Mouse (Mus musculus) frontal cortex, postnatal 10 days (tissue): ENCODE results near the gene 4933407L21Rik.

Source experiments
- DNase-seq, 2 experiments: peaks; one replicate each; pipeline ENCODE4 v3.0.0; 2022; ENCODE audit warnings: low spot score in 2 of 2, mixed read lengths in 1 of 2

The 4933407L21Rik gene

GRCm38 (mm10) chr1:85928057-85928687 lies at the start of gene 4933407L21Rik:
4933407L21Rik (plus strand) TSS chr1:85928483.
- peak; percentile 77 to 84 for DNase-seq

DNA sequence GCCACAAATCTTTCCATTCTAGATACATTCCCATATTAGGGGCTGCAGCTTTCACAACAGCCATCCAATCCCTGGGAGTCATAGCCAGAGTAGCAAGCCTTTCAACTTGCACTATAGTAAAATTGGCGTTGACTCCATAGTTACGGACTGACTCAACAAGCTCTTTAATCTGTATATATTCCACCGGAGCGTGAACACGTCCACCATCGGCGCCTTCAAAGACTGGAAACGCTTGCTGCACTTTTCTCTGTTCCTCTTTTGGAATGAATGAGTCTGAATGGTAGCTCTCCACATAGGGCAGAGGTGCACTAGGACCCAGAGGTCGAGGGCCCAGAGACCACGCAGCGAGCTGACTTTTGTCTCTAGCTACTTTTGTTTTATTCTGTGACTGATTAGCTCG lies 46.3 kb upstream of the 4933407L21Rik start:
- DNase-seq = no peak

DNA sequence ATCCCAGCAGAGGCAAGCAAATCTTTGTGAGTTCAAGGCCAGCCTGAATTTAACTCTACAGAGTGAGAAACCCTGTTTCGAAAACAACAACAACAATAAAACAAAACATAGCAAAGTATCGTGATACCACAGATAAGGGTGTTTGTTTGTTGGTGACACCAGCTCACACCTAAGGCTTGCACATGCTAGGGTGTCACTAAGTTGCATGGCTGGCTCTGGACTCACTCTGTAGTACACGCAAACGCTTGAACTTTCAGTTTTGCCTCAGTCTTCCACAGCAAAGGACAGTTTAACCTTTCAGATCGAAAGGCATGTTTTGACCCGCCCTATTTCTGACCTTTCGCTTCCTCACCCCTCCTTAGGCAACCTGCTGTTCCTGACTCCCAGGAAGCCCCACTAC lies 41.1 kb upstream of the 4933407L21Rik start:
- no peak for DNase-seq

DNA sequence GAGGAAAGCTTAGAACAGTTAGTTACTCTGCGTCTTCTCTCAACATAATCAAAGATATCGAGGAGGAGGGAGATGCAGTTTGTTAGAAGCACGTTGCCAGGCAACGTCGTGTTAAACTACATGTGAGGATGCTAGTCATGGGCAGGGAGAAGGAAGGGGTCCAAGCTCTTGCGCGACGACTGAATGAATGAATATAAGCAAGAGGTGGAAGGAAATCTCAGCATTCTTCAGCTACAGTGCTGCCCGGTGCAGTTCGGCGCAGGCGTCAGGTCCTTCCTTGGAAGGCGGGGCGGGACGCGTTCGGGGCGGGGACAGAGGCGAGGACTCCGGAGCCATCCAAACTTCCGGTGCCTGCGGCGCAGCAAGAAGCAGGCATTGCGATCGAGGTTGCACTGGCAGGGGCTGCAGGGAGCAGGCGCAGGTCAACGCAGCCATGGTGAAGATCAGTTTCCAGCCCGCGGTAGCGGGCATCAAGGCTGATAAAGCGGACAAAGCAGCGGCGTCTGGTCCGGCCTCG lies 34.0 kb upstream of the 4933407L21Rik start, which contains the start of gene Itm2c:
TSS of gene Itm2c (plus strand) at position 51 of the 517 bp plus-strand sequence.
- DNase-seq = peak; percentile 81 to 90

DNA sequence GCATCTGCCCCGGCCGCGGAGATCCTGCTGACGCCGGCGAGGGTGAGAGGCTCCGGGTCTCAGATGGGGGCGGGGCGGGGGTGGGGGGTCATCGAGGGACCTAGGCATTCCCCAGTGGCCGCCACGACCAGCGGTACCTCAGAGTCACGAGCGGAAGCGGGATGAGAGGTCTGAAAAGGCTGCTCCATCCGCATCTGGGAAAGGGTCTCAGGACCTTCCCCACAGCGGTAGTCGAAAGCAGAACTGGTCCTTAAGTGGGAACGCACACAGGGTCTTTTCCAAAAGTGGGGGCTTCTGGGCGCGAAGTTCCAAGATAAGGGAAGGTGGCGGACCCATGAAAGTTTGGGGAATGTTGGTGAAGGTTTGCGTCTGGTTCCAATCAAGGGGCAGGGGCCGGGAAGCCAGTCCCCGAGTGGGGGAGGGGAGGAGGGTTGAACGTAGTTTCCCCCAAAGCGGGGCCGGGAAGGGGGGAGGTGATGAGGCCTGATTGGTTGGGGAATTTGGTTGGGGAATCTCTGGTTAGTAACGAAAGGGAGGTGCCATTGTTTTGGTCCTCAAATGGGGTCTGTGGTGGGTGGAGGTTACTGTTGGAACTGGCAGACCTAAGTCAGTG lies 33.4 kb upstream of the 4933407L21Rik start:
- DNase-seq = peak; percentile 70 to 72

DNA sequence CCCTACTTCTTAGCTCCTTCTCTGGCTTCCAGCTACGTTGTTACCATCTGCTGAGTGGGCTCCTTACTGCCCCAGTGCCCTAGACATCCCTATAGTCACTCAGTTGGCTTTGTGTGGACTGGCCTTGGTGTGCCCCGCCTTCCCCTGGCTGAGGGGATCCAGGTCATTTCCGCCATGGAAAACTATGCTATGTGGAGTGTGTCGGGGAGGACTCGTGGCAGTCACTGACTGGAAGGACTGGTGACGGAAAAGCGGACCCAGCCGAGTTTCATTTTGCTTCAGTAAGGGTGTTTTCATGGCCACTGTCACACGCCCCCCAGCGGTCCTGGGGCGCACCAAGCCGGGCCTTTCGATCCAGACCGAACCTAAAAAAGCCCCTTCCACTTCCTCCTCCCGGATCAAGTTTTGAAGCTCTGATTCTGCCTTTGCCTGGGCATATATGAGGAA lies 32.9 kb upstream of the 4933407L21Rik start:
- DNase-seq = peak in 1 of 2 experiments; percentile 69

DNA sequence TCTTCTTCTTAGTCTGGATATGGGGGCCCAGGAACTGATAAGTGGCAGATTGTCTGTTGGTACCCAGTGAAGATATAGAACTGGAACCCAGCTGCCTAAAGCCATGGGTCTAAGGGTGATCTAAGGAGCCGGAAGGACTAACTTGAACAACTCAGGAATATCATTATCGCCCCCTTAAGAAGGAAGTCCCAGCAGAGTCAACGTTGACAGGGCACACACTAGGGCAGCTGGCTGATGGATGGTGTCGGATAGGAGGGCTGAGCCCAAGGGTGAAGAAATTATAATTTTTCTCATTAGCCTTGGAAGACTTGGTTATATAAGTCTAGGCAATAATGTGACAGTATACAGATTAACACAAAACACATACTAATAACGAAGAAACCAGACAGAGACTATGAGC lies 32.2 kb upstream of the 4933407L21Rik start:
- no peak for DNase-seq

DNA sequence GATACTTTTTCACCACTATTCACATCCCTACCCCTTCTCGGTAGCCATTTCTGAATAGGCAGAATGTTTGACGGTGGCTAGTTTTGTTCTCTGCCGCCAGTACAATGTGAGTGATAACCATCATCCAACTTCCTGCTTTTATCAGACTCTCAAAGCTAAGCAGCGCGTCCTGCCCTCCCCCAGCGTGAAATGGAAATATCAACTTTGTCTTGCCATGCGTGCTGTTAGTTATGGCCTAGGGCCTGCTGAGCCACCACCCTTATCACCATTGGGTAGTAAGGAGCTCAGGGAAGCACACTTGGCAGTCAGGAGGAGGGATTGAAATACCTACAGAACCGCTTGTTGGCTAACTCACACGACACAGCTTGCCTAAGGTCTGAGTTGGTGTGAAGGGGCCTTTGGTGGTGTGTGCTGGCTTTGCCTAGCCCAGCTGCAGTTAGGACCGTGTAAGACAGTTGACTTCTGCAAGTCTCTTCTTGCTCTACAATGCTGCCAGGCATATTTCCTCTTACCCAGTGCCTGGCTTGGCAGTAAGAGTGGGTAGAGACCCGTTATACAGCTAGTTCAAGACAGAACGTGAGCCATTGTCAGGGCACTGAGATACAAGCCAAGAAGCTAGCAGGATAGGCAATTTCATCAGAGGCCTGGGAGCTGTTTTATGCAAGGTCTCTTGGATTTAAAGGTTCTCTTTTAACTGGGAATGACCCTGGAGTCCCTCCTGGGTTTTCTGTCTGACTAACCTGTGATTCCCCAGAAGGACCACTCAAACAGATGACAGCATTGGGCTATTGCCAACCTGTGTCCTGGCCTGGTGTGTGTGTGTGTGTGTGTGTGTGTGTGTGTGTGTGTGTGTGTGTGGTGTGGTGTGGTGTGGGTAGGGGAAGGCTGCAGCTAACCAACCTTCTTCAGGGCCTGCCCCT lies 31.2 kb upstream of the 4933407L21Rik start:
- no peak for DNase-seq

DNA sequence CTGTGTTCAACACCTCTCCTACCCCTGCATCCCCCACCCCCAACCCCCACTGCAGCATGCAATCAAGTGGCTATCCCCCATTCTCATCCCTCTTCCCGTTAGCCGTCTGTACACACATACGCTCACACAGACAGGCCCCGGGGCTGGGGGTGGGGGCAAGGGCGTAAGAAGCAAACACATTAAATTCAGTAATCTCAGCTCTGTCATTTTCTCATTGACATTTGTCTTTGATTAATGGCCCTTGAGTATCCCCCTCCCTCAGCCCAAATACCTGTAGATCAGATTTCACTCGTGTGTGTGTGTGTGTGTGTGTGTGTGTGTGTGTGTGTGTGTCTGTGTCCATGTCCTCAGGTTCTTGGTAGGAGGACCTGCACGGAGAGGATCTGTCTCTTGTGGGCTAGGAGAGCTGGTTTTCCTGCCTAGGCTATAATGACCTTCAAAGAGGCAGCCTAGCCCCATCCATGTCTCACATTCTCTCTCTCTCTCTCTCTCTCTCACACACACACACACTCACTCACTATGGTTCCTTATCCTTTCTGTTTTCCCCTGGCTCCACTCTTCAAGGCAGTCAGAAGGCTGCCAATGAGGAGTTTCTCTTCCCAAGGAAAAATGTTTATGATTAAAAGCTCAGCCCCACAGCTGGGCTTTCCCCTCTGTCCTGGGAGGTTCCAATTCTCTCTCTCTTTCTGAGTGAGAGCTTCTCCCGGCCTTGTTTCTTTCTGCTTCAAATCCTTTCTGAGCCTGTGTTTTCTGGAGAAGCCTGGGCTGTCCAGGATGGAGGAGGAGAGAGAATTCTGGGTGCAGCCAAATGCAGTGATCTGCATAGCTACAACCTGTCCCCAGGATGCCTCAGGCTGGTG lies 30.2 kb upstream of the 4933407L21Rik start:
- no peak for DNase-seq

GRCm38 (mm10) chr1:85898761-85899387 lies 29.4 kb upstream of the 4933407L21Rik start:
- DNase-seq = no peak

- no peak for DNase-seq
Observed at GRCm38 (mm10) chr1:85899388-85899761, 28.9 kb upstream of the 4933407L21Rik start.

GRCm38 (mm10) chr1:85900521-85901333 lies 27.6 kb upstream of the 4933407L21Rik start:
- DNase-seq = no peak

DNA sequence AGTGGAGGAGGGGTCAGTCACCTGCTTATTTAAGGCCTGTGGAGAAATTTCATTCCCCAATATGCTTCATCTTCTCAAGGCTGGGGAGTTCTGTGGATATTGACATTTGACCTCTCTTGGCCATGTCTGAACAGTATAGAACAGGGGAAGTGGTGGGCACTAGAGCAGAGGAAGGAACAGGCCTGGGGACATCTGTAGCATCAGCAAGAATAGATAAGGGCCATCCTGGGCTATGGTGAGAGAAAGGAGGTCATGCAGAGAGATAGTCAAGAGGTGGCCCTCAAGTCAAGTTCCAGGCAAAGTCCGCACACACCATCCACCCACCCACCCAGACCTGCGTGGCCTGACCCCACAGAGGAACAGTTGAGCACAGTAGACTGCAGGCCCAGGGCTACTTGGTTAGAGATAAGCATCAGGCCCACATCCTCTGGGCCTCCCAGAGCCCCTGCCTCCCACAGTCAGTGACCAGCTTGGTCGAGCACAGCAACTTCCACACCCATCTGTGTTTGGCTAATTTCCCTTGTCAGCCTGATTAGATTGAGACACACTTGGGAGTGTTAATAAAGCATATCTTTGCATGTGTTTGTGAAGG lies 26.7 kb upstream of the 4933407L21Rik start:
- no peak for DNase-seq

- DNase-seq = no peak
Observed at GRCm38 (mm10) chr1:85902108-85902561, 26.1 kb upstream of the 4933407L21Rik start.

DNA sequence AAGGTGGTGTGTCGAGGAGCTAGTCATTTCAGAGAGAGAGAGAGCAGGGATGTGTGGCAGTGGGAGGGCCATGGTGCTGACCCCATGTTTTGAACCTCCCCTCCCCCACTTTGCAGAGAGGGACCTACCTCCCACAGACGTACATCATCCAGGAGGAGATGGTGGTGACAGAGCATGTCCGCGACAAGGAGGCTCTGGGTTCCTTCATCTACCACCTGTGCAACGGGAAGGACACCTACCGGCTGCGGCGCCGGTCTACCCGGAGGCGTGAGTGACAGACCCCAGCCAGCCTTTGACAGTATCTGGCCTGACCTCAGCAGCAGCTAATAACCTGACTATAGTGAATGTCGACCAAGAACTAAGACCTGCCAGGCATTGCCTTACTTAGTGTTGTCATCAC lies 21.4 kb upstream of the 4933407L21Rik start:
- no peak for DNase-seq

DNA sequence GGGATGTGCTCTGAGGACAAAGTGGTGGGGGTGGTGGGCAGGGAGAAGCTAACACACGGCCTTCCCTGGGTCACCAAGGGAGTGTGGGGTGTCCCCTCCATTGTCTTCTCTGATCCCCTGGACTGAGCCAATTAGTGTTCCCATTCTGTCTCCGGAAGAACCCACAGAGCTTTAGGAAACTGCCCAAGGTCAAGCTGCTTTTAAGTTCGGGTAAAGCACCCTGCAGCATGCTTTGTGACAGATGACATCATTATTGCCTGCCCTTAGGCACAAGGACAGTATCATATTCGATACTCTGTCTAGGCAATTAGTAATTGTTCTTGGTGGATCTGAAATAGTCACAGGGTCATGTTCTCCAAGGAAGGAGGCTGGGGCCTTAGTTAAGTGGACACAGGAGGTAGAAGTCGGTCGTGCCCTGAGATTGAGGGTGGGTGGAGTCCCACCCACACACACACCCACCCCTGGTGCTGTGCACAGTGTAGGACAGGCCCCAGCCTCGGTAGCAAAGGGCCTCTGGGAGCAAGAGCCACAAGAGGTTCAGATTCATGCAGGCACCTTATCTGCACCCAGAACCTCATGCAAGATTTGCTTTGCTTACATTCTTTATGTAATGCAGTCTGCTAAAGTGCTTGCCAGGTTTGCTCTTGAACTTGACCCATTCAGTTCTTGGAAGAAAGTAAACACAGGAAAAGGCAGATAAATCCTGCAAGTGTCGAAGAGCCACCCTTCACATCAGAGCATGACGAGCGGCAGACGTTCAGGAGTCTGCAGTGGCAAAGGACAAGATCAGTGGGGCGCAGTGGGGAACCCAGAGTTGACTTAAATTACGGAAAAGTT lies 19.3 kb upstream of the 4933407L21Rik start:
- DNase-seq = no peak

- DNase-seq = no peak
Observed at GRCm38 (mm10) chr1:85913078-85913755, 15.1 kb upstream of the 4933407L21Rik start.

GRCm38 (mm10) chr1:85915890-85916289 lies 12.4 kb upstream of the 4933407L21Rik start:
- no peak for DNase-seq
